Mouse (Mus musculus): ENCODE data around the gene Anapc7.

GRCm38 (mm10) chr5:122461431-122461830, 39.9 kb downstream of the Anapc7 start:
- TF ChIP-seq POLR2A (IDR thresholded peaks at IDR 0.05; ENCODE audit: insufficient read depth, low read depth, low read length) (no peak), CTCF (IDR thresholded peaks at IDR 0.05; ENCODE audit: insufficient read depth, low read depth, low read length) (no peak)
